ENCODE assay signal across 17 mouse cellular contexts in genomic region chr3:24225418-24225817, GRCm38 (mm10).
DNase-seq lines count a peak whose midpoint lies in the region; TF ChIP-seq lines count a peak whose summit lies in the region.
"Had no signal": no experiment of that assay in that cellular context is flagged by ENCODE, and none has a peak within 500 bp of the region (broad histone marks: within the 10 kb centered on the region; RNA-seq: fewer than 3 reads in every experiment).

No protein-coding gene starts in this region.

- H3K4me3 ChIP-seq in MEL (ENCODE audit: control insufficient read depth in 1 of 2, insufficient read depth in 1 of 2, low read depth in 2 of 2, low read length in 2 of 2), result no peak overlapping the region

- H3K27me3 ChIP-seq in MEL (ENCODE audit: control insufficient read depth in 1 of 2, insufficient read depth in 2 of 2, low read length in 2 of 2), result no peaks in the 10 kb centered on the region
- H3K27me3 ChIP-seq: CH12.LX, Patski had no signal

- no peak for TF ChIP-seq CTCF in MEL (IDR thresholded peaks at IDR 0.05 in 2 of 3, conservative IDR thresholded peaks at IDR 0.05 in 1 of 3; ENCODE audit: control insufficient read depth in 1 of 3, insufficient read depth in 1 of 3, low read depth in 2 of 3, low read length in 3 of 3, poor library complexity in 1 of 3, severe bottlenecking in 1 of 3)

- H3K79me2 ChIP-seq in MEL (ENCODE audit: control insufficient read depth, insufficient read depth, low read length, poor library complexity), result no peaks in the 10 kb centered on the region

- DNase-seq in MEL (ENCODE audit: low read depth, low spot score), result no peak
- no peak for DNase-seq in heart, adult 9 months (ENCODE audit: low spot score in 2 of 2)
- DNase-seq: adrenal gland, adult 2 months; adrenal gland, adult 8-10 months; adrenal gland, postnatal 10 days; adrenal gland, postnatal 14 days; adrenal gland, postnatal 25 days; adrenal gland, postnatal 36 days; B cell, adult 2 months; cerebellum, adult 11 months; cerebellum, adult 11-12 months; cerebellum, adult 18-20 months; cerebellum, adult 2 months; cerebellum, adult 8-10 months had no signal

- H3K9ac ChIP-seq in MEL (ENCODE audit: control insufficient read depth, low read depth, low read length, poor library complexity, severe bottlenecking), result no peak overlapping the region

- H3K4me1 ChIP-seq in MEL (ENCODE audit: control insufficient read depth in 1 of 2, insufficient read depth in 2 of 2, low read length in 2 of 2), result no peaks in the 10 kb centered on the region

- peak; percentile 50 to 57 for TF ChIP-seq EP300 in MEL (IDR thresholded peaks at IDR 0.05; ENCODE audit: low read depth in 1 of 2, low read length in 2 of 2)

- H3K27ac ChIP-seq in MEL (ENCODE audit: control insufficient read depth, low read depth, low read length), result no peak overlapping the region

- peaks cover 0 to 2% of the 10 kb centered on the region in 2 experiments; a peak in 1 of 4 replicates for H3K36me3 ChIP-seq in MEL (ENCODE audit: control insufficient read depth in 1 of 2, insufficient read depth in 2 of 2, low read length in 2 of 2)
- H3K36me3 ChIP-seq: G1E had no signal

- no peak for TF ChIP-seq POLR2A in MEL (IDR thresholded peaks at IDR 0.05; ENCODE audit: control insufficient read depth in 1 of 2, insufficient read depth in 1 of 2, low read depth in 1 of 2, low read length in 2 of 2, poor library complexity in 1 of 2)

- no peaks in the 10 kb centered on the region for H3K9me3 ChIP-seq in MEL (replicated peaks; ENCODE audit: insufficient read depth, low read length)
- H3K9me3 ChIP-seq: G1E had no signal

- no peak for TF ChIP-seq RAD21 in MEL (IDR thresholded peaks at IDR 0.05; ENCODE audit: low read depth, low read length)

TF ChIP-seq in MEL, 35 proteins besides CTCF, POLR2A, EP300 and RAD21:
- TF ChIP-seq POLR2AphosphoS5 (IDR thresholded peaks at IDR 0.05; ENCODE audit: borderline replicate concordance, low read depth, low read length) (no peak), ZC3H11A (IDR thresholded peaks at IDR 0.05; ENCODE audit: low read depth, low read length) (no peak), KAT2A (conservative IDR thresholded peaks at IDR 0.05; ENCODE audit: low read depth, low read length) (no peak), TCF12 (IDR thresholded peaks at IDR 0.05; ENCODE audit: low read depth, low read length) (peak; percentile 25; the same call in 1 of the 2 replicates), NRF1 (IDR thresholded peaks at IDR 0.05; ENCODE audit: insufficient read depth, low read depth, low read length, poor library complexity, severe bottlenecking) (no peak), ZMIZ1 (IDR thresholded peaks at IDR 0.05; ENCODE audit: low read depth, low read length) (no peak)
TF ChIP-seq in MEL: peak in this region for 1.
